Mouse (Mus musculus): Measurements from ENCODE around the gene Nectin4.

DNA sequence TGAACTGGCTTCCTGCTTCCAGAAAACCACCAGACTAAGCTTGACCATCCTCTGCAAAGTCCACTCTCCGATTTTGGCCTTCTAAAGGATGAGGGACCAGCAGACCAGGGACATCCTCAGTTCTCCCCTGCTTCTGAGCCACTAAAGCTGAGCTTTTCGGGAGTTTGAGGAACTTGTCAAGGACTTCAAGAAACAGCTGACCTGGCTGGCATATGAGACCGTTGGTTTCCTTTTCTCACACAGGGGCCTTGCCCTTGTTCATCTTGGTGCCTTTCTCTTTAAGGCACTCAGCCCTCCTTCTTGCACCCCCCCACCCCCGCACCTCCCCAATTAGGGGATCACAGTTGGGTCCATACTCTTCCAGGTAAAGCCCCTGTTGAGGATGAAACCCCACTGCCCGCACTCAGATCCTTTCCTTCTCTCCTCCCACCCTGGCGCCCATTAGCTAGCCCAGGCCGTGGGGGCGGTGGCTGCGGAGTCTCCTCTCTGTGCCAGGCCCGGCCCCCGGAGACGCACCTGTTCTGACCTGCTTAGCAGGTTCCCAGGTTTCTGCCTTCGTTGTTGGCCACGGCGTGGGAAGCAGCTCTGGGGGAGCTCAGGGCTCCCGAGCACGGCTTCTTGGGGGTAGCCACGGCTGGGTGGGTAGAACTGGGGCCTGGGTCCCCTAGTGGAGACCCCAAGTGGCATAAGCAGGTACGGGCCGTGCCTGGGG, at the start of gene Nectin4:
- TF ChIP-seq CTCF (IDR thresholded peaks at IDR 0.05; ENCODE audit: extremely low read depth, insufficient read depth, low read length) (no peak), POLR2A (IDR thresholded peaks at IDR 0.05; ENCODE audit: extremely low read depth, insufficient read depth, low read length) (no peak)
